Mouse (Mus musculus): Measurements from ENCODE around the gene Cfap43.

The Cfap43 gene

DNA sequence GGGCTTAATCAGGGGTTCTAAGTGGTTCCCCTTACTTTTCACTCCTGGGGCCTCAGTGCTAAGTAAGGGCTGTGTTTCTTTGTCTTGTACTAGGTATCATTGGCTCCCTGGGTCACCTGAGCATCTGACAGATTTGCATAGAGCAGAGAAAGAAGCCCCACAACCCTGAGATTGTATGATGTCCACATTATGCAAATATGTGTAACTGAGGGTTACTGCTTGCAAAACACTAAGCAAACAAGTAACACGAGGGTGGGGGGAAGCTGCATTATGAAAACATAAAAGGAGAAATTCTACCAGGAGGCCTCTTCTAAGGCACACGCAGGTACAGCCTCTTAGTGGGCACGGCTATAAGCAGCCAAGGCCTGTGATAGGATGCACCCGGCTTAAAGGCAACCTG lies 3.8 kb downstream of the Cfap43 start:
- DNase-seq (ENCODE audit: low read depth, low spot score) = no peak

DNA sequence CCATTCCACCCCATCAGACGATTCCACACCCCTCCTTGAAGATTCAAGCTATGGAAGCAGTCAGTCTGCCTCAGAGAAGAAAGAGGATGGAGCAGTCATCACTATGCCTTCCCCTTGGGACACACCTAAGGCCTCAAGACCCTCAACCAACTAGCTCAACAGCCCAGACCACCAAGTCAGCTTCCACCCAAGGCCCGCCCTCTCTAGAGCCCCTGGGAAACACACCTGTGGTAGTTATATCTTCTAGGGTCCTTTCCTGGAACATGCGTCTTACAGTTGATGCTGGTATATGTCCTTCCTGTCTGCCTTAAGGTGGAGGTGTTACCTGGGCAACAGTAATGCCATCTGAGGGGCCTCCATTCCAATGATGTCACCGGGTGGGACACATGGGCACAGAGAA lies 4.9 kb downstream of the Cfap43 start:
- DNase-seq (ENCODE audit: low read depth, low spot score) = no peak

DNA sequence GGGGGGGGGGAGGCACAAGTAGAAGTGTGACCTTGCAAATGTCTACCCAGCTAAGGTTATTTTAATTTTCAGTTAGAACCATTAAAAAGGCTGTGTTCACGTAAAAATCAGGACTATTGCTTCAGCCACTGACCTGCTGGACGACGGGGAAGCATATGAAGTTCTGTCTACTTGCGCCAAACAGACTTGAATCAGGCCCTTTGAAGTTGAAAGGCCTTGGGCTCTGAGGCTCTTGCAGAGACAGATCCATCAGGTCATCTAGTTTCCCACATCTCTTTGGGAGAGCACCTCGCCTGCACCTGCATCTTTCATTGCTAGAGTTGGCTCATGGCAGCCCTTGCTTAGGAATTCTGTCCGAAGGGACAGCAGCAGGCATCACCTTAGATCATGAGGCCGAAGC lies 5.7 kb downstream of the Cfap43 start:
- DNase-seq (ENCODE audit: low read depth, low spot score) = no peak

DNA sequence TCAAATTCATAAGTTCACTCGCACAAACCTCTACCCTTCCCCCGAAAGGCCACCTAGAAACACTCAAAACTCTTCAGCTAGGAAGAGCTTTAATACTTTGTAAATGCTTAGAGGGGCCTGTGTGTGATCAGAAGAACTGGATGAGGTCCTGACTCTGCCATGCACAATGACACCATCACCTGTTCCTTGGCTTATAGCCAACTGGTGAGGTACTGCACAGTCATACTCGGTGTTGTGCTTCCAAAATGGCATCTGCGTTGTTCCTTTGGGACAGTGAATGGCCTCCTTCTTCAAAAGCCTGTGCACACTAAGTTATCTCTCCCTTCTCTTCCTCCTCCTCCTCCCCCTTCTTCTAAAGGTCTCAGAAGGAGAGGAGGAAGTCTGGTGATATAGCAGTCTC lies 8.3 kb downstream of the Cfap43 start:
- no peak for DNase-seq (ENCODE audit: low read depth, low spot score)

DNA sequence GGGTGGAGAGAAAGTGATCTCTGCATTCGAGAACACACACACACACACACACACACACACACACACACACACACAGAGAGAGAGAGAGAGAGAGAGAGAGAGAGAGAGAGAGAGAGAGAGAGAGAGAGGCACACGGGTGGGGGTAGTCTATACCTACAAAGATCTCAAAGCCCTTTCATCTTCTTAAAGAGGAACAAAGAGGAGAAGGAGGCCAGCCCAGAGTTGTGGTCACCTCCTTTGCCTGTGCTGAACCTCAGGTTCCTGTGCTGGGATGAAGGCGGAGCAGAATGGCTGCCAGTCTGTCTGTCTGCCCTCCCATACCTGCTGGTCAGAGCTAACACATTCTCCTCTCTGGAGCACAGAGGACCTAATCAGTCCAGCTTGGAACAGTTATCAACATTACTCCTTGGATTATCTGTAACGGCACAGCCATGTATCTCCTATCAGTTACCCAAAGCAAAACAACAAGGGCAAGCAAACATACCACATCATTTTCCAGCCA lies 8.9 kb downstream of the Cfap43 start:
- no peak for DNase-seq (ENCODE audit: low read depth, low spot score)

DNA sequence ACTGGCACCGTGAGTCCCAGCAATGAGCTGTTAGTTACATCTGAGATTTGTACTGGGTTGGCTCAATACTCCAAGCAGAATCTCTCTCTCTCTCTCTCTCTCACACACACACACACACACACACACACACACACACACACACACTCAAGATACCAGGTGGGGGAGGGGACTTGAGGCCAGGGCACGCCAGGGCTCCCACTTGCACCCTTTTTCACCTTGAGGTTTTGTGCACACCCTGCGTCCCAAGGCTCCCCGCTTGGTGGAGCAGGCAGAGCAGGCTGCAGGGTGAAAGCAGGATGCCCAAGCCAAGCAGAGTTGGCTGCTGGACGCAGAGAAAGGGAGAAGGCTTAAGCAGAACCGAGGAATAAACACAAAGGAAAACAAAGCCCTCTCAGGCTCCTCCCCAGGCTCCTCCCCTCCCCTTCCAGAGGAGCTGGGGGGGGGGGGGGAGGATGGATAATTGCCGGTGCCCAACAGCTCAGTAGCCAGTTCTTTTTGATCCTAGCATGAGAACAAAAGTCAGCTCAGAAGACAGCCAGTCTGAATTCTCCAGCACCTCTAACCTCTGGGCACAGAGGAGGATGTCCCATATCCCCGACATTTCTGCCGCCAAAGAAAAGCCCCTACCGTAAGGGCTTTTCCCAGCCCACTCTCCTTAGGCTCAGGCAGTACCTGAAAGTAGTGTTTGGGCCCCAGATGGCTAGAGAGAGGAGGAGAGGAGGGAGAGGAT lies 9.5 kb downstream of the Cfap43 start:
- peak; percentile 22 for DNase-seq (ENCODE audit: low read depth, low spot score)

DNA sequence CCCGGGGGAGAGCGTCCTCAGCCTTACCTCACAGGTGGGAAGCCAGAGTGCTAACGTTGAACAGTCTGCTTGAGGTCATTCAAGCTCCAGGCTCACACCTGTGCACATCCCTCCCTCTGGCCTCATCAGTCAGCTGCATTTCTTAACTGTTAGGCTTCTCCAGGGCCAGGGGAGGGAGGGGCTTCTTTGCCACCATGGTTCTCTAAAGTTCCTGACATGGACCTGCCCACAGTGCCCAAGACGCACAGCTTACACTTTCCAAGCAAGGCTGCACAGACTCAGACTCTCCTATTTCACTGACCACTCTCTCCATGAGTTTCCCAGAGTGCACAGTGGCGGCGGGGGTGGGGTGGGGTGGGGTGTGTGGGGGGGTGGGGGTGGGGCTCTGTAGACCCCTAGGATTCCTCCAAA lies 10.1 kb downstream of the Cfap43 start:
- DNase-seq (ENCODE audit: low read depth, low spot score) = no peak

DNA sequence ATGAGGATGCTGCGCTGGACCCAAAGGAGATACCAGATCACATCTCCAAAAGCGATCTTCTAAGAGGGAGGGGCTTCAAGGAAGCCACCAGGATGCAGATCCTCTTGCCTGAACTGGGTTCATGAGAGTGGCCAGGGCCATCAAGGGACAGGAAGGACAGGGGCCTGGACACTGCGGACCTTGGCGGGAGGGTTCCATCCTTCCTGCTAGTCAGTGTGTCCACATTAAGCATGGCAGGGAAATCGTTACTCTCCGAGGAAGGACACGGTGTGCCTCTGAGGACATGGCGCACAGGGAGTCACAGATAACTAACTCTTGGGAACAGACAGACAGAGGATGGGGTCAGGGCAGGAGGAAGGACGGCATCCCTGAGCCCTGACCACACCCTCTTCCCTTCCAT lies 11.5 kb downstream of the Cfap43 start:
- DNase-seq (ENCODE audit: low read depth, low spot score) = no peak

DNA sequence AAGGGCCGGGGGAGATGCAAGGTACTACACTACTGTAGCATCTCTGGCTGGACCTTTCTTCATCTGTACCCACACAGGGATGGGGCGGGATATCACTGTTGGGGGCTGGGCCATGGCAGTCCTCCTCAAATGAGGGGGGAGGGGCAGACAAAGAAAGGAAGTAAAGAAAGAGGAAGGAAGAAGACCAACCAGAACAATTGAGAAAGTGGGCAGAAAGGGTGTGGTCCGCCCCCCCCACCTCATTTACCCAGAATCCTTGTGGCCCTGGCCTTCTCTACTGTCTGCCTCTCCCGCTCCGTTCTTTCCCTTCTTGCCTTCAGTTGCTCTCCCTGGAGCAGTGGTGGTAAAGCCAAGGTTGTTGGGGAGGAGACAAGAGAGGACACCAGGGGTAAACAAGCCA lies 13.5 kb downstream of the Cfap43 start:
- DNase-seq (ENCODE audit: low read depth, low spot score) = no peak

DNA sequence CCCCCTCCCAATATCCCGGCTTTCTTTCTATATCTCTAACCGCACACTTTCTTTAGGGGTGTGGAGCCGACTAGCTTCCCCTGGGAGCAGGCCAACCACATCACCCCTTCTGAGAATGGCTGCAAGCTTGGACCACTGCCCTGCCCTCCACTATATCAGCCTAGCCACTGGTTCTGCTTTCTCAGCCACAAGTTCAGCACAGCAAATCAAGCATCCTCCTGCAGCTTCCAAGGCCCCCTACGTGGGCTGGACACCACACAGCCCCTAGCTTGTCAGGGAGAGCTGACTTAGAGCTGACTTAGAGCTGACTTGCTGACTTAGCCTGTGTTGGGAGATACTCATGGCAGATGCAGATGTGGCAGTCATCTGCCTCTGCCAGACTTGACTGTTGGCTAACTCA lies 14.0 kb downstream of the Cfap43 start:
- no peak for DNase-seq (ENCODE audit: low read depth, low spot score)

DNA sequence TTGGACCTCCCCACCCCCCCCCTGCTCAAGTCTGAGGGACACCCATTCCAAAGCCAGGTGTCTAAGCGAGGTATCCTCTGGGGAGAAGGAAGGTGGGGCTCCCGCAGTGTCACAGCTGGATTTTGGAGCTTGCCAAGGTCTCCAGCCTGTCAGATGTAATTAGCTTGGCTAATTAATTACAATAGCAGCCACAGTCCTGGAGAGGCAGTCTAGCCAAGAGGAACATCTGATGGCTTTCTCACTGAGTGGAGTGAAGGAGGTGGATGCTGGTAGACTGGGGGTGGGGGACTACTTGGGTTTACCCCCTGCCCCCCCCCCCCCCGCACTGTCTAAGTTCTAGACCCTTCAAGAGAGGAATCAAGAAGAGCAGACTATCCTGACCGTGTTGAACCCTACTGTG lies 15.4 kb downstream of the Cfap43 start:
- DNase-seq (ENCODE audit: low read depth, low spot score) = no peak

DNA sequence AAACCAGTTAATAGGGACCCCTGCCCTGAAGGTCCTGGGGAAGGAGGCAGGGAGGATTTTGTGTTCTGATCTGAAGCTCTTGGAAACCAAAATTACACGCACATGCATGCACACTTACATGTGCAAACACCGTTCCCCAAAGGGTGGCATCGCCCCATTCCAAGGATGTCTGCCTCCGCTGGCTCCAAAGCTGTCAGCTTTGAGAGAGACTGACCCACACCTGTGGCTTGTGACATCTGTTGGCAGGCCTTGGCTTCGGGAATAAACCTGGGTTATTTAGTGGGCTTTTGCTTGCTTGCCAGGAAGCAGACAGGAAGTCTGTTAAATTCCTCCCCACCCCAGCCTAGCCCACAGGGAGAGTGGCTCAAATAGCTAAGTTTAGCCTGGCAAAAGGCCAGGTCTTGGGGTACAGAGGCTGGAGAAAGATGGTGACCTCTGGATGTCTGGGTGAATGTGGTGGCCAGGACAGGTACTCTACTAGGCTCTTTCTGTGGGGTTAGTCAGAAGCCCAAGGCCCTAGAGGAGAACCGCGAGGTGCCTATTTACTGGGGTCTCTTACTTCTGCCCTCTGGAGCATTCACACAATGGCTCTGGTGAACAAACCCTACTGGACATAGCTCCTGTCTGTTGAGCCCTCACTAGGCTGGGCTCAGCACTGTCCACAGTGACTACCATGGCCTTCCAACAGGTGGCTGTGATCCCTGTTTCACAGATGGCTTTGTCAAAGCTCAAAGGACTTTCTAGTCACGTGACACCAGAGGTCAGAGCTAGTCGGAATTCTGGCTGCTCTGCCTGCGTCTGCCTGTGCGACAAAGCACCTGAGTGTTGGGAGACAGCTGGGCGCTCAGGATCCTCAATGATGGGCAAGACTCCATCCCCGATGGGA lies 16.5 kb downstream of the Cfap43 start:
- DNase-seq (ENCODE audit: low read depth, low spot score) = peak; percentile 79

DNA sequence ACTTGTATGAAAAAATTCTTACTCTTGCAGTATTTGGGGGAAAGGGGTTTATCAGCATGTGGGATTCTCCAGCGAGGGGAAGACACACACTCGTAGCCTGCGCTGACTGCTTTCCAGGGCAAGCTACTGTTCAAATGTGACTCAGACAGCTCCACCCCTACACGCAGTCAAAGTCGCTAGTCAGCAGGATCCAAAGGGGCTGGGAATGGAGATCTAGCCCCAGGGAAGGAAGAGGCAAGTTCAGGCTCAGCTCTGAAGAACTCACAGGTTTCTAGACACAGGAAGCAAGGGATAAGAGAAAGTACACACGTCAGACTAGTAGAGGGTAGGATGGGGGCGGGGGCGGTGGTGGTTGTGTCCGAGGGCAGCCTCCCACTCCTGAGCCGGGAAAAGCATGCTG lies 18.5 kb downstream of the Cfap43 start:
- no peak for DNase-seq (ENCODE audit: low read depth, low spot score)

DNA sequence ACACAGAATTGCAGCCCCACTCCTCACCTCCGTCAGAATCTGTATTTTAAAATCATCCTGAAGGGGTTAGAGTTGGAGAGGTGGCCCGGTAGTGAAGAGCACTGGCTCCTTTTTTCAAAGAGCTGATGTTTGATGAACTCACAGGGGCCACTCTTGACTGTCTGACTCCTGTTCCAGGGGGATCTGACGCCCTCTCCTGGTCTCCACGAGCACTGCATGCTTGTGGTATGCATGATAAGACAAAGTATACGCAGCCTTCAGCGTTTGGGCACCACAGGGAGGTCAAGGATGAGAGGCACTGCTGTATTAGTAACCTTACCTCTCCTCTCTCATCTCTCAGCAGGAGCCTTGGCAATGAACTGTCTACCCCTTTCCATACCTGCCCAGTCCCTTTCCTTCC lies 19.1 kb downstream of the Cfap43 start:
- no peak for DNase-seq (ENCODE audit: low read depth, low spot score)

DNA sequence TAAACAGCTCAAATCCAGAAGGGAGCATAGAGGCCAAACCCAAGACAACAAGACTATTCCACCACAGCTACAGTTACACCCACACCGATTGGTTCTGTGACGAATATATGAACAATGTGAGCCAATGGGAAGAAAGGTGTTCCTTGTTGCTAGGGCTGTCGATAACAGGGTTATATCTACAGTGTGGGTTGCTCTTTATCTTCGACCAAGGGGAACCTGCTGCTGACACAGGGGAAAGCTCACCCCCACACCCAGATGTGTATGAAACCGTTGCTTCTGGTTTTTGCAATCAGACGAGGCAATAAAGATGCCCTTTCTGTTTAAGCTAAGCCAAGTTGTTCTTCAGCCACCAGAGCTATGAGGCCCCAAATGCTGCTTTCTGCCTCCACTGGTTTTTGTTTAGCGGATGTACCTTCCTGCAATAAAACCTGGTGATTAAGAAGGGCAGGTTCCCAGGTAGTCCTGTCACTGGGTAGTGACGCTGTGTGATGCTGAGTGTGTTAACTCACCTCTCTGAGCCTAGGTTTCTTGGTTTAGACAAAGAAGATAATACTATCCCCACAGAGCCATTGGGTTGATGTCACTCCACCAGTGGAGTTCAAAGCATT lies 20.5 kb downstream of the Cfap43 start:
- DNase-seq (ENCODE audit: low read depth, low spot score) = no peak

DNA sequence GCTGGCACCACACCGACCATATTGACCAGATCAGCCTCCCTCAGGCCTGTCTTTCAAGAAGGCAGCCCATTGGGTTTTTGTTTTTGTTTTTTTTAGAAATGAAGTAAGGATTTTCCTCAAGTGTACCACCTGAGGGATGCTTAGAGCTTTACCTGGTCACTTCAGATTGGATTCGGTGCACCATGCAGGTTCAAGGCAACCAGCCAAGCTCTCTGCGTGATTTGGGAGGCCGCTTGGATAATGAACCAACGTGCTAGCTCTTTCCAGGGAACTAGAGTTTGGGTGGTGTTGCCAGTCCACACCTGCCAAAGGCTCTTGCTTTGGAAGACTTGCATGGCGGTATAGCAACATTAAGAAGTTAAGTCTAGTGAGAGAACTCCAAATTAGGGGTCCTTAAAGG lies 26.0 kb downstream of the Cfap43 start:
- DNase-seq (ENCODE audit: low read depth, low spot score) = no peak

DNA sequence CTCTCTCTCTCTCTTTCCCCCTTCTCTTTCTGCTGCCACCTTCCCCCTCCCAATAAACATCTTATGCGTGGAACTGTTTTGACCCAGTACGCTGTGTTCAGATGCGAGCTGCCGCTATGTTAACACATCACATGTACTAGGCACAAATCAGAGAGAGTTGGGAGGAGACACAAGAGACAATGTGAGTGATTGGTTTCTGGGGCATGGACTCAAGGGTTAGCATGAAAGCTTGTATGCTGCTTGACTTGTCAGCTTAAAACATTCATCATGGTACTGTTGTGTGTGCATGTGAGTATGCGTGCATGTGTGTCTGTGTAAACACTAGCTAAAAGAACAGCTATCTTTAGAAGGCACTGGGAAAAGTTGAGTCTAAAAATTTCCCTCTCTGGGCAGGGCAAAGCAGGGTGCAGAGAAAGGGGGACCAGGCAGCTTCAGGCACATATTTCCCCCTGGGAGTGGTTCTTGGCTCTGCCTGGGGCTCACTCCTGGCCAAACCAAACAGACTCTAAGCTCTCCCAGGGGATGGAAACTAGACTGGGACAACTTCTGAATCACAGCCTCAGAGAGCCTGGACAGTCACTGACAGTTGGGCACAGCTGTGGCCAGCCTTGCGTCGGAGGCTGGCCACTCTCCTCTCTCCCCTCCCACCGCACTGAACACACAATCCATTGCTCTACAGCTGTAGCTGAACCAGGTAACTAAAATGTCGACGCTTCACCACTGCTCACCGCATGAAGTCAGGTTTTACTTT lies 27.4 kb downstream of the Cfap43 start:
- DNase-seq (ENCODE audit: low read depth, low spot score) = peak; percentile 80

DNA sequence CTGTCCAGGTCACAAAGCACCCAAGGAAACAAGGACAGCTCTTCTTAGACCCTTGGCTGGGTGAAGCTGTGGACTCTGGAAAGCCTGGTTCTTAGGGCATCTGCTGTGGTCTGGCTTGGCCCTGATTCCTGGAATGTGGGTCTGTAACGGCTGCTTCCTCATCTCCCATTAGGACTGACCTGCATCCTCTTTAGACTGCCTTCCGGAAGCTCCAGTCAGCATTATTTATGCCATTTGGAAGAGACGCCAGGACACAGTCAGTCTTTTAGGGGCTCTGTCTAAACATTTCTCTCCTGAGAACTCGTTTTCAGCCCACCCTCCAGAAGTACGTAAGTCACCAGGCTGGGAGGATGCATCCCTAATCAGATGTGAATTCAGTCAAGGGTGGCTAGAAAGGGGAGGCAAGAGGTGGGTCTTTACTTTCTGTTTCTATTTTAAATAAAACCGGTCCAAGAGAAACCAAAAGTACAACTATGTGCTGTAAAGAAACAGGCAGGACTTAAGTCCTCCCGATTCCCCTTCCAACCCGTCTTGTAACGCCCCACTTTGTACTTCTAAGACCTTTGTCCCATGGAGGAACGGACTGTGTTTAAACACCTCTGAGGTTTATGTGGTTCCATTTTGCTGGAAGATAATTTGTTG lies 28.5 kb downstream of the Cfap43 start:
- peak; percentile 88 for DNase-seq (ENCODE audit: low read depth, low spot score)

DNA sequence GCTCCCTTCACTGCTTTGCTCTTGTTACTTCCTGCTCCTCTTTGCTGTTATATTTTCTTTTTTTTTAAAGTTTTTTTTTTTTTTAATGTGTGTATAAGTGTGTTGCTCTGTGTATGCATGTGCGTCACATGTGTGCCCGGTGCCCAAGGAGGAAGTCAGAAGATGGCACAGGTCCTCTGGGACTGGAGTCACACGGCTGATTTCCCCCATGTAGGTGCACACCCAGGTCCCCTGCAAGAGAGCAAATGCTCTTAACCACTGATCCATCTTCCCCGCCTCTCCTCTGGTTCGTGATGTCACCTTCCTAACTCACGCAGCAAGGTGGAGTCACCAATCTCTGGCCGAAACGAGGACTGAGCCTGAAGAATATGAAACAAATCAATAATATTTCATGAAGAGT lies 31.1 kb downstream of the Cfap43 start:
- no peak for DNase-seq (ENCODE audit: low read depth, low spot score)

DNA sequence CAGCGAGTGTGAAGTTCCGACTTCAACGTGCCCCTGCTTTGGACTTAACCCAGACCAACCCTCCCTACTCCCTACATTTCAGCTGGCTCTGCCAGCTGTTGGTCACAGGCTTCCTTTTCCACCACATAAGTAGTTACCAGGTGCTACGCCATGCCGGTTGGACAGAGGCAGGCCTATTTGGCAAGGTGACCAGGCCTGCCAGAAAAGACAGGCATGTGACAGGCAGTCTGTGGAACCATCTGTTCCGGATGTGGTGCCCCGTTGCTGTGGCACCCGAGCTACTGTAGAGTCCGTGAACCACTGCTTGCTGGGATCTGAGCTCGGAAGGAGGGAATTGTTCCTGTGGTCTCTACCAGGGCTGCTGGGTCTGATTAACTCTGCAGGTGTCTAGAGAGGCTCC lies 31.7 kb downstream of the Cfap43 start:
- no peak for DNase-seq (ENCODE audit: low read depth, low spot score)

DNA sequence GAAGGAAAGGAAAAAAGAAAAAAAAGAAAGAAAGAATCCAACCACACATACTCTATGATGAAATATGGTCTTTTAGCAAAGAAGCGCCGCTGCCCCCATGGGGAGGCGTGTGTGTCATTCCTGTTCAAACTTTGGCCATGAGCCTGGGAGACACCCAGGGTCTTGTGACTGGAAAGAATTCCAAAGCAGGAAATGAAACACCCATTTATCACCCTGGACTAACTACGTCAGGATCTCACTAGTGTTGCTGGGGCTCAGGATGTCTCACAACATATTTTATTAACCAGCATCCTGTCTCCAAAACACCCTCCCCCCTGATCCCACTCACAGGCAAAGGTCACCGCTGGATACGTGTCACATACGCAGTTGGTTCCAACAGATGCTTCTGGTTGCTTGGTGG lies 32.5 kb downstream of the Cfap43 start:
- DNase-seq (ENCODE audit: low read depth, low spot score) = peak; percentile 98
